Mouse (Mus musculus): Measurements from ENCODE around the gene Shroom1. TPM values are rescaled to one million over a fixed set of nuclear protein-coding genes. Genes with fewer than 3 reads are reported as not detected.
"Not testable (repeated sequence)": the region's sequence is repeated elsewhere in the genome, so short reads cannot be mapped to it uniquely, and the experiment has no call there.

The Shroom1 gene
- polyA plus RNA-seq (2012; rRNA removed): 12.1 and 12.9 TPM in 2 replicates

DNA sequence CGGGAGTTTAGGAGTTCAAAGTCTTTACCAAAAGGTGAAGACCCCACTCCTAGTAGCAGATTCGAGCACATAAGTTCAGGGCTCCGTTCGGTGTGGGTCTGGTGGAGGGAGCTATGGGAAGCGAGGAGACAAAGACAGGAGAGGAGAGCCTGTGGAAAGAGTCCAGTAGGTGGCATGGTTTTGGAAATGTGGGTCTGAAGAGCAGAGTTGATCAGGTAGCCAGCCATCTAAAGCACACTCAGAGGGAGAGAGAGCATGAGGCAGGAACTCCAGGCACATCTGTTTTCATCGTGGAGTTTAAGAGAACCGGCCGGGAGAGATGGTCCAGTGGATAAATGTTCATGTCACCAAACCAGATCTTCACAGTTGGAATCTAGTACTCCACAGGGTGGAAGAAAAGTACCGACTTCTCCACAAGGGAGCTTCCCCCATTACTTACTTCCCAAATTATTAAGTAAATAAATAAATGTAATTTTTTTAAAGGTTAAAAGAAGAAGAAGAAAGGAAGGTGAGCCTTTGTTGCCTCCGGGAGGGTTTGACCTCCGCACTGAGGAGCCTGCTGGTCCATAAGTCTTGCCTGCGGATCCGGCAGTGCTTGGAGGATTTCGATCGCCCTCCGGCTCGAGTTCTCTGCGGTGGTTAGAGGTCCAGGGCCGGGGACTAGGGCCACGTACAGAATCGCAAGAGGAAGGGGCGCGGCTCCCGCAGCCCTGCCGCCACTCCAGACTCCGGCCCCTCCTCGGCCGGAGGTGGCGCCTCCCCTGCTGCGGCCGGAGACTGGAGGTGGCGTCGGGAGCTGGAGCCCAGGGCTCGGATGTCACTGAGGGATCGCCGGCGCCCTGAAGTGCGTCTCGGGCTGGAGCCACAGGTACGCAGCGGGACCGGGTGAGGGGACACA lies at the start of gene Shroom1, which contains the start of gene Gm10447:
Gene Shroom1 (plus strand): TSS at position 732 of the 898 bp plus-strand sequence.
Gene Gm10447 (minus strand): TSS at position 637 of the 898 bp plus-strand sequence.
- peak; percentile 69 for DNase-seq (ENCODE audit: low spot score)

- no peak for DNase-seq (ENCODE audit: low spot score)
Measured at GRCm38 (mm10) chr11:53411738-53412137, 45.3 kb upstream of the Shroom1 start.

- no peak for DNase-seq (ENCODE audit: low spot score)
Measured at GRCm38 (mm10) chr11:53413871-53414270, 43.1 kb upstream of the Shroom1 start.

DNA sequence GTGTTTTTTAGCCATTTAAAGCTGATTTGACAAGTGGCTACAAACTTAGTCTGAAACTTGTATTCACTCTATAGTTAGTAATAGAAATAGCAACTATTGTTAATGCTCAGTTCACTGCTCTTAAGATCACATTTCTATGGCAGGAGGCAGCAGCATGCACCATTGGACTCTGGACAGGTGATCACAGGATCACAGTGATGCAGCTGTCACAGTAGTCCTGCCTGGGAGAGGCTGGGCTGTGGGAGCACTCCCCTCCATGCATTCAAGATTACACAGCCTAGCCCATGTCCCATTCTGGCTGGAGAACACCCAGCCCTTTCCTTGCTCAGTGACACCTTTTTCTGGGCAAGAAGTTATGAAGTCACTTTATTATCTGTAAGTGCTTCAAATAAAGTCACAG lies 39.0 kb upstream of the Shroom1 start:
- no peak for DNase-seq (ENCODE audit: low spot score)

GRCm38 (mm10) chr11:53423036-53423435 lies 34.0 kb upstream of the Shroom1 start, which contains the start of gene Leap2:
Leap2 (minus strand) TSS chr11:53423170.
- DNase-seq (ENCODE audit: low spot score): no peak

- DNase-seq (ENCODE audit: low spot score): no peak
Measured at GRCm38 (mm10) chr11:53424826-53425225, 32.2 kb upstream of the Shroom1 start.

- no peak for DNase-seq (ENCODE audit: low spot score)
Measured at GRCm38 (mm10) chr11:53425251-53425650, 31.8 kb upstream of the Shroom1 start.

GRCm38 (mm10) chr11:53425711-53426255 lies 31.2 kb upstream of the Shroom1 start:
- no peak for DNase-seq (ENCODE audit: low spot score)

DNA sequence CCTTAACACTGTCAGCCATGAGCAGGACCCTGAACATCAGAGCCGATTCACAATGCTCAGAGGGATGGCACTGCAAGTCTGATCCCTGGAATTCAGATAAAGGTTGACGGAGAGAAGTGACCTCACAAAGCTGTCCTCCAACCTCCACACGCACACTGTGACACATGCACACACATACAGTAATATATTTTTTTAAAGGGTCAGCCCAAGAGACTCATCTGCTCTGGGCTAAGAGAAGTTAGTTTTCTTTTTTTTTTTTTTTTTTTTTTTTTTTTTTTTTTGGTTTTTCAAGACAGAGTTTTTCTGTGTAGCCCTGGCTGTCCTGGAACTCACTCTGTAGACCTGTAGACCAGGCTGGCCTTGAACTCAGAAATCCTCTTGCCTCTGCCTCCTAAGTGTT lies 30.1 kb upstream of the Shroom1 start:
- not testable (repeated sequence) for DNase-seq (ENCODE audit: low spot score)

- DNase-seq (ENCODE audit: low spot score): no peak
Measured at GRCm38 (mm10) chr11:53427993-53428715, 28.9 kb upstream of the Shroom1 start.

- no peak for DNase-seq (ENCODE audit: low spot score)
Measured at GRCm38 (mm10) chr11:53428716-53429057, 28.3 kb upstream of the Shroom1 start.

- no peak for DNase-seq (ENCODE audit: low spot score)
Measured at GRCm38 (mm10) chr11:53429182-53429581, 27.8 kb upstream of the Shroom1 start.

- DNase-seq (ENCODE audit: low spot score): no peak
Measured at GRCm38 (mm10) chr11:53430300-53430669, 26.7 kb upstream of the Shroom1 start.

DNA sequence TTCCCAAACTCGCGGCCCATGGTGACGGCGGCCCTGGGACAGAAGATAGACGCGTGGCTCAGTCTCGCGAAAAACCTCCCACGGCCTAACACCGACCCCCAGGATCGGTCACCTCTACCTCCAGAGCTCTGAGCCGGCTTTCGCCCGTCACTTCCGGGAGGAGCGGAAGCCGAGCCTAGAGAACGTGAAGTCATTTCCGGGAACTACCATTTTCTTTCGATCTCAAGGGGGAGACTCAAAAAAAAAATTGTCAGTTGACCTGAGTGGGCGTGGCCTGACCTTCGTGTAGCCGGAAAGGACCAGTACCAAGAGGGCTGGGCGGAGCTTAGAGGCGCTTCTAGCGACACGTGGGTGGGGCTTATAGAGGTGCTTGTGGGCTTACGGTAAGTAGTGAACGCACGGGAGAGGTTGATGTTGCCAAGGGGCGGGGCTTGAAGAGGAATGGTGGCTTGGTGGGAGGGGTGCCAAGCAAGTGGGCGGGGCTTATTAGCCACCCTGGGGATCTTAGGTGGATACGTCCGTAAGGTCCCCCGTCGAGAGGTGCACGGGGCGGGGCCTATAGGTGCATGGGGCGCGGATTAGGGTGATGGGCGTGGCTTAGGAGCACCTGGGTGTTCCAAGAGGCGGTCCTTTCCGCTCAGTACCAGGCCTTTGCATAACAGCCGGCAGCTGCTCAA lies 26.2 kb upstream of the Shroom1 start, which contains the start of the genes Uqcrq and Gdf9:
Gene Uqcrq (minus strand): TSS at position 162 of the 677 bp plus-strand sequence.
Gene Gdf9 (plus strand): TSS at position 354 of the 677 bp plus-strand sequence.
- DNase-seq (ENCODE audit: low spot score): peak; percentile 93

- no peak for DNase-seq (ENCODE audit: low spot score)
Measured at GRCm38 (mm10) chr11:53431347-53432056, 25.5 kb upstream of the Shroom1 start.

DNA sequence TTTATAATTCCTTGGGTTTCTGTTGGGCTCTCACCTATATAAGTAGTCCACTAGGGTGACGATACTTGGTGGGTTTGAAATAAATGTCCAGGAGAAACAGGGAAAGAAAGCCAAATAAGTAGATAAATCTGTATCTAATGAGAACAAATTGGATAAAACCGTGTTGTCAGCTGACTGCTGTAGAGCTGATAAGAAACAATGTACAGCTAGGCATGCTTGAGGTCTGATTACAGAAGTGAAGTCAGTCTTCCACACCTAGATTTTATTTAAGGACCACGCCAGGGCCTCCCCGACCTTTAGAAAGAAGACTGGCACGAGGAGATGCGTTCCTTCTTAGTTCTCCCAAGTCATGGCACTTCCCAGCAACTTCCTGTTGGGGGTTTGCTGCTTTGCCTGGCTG lies 23.9 kb upstream of the Shroom1 start:
- DNase-seq (ENCODE audit: low spot score): no peak

DNA sequence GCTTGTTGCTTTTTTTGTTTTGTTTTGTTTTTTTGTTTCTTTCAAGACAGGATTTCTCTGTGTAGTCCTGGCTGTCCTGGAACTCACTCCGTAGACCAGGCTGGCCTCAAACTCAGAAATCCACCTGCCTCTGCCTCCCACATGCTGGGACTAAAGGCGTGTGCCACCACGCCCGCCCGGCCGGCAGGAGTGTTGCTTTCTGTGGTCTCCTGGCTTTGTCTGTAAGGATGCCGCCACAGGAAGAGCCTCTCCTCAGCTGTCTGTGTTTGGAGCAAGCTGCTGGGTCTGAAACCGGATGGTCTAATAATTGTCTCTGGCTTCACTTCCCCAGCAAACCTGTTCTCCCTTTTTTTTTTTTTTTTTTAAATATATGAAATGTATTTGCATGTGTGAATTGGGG lies 21.5 kb upstream of the Shroom1 start:
- no peak for DNase-seq (ENCODE audit: low spot score)

- no peak for DNase-seq (ENCODE audit: low spot score)
Measured at GRCm38 (mm10) chr11:53436338-53436737, 20.7 kb upstream of the Shroom1 start.

DNA sequence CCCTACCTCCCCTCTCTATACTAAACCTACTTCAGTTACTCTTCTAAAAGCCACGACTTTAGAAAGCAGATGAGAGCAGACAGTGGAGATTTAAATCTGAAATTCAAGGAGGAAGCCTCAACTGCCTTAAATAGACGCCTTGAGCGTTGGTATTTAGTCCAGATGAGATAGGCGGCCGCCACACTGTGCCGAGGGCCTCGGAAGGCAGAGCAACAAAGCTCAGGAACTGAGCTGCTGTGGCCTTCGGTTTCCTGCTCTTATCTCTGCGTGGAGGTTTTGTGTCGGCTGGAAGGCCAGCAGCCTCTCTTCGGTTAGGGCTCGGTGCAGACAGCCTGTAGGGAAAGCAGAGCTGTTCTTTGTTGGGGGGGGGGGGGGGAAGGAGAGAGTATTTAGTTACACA lies 15.1 kb upstream of the Shroom1 start:
- no peak for DNase-seq (ENCODE audit: low spot score)

GRCm38 (mm10) chr11:53443861-53444260 lies 13.1 kb upstream of the Shroom1 start:
- no peak for DNase-seq (ENCODE audit: low spot score)

GRCm38 (mm10) chr11:53445562-53445961 lies 11.4 kb upstream of the Shroom1 start:
- DNase-seq (ENCODE audit: low spot score): no peak

Measured in urinary bladder, adult 2 months (tissue).